Mouse (Mus musculus): Measurements from ENCODE around the gene Tgm1.

Gene Tgm1

DNA sequence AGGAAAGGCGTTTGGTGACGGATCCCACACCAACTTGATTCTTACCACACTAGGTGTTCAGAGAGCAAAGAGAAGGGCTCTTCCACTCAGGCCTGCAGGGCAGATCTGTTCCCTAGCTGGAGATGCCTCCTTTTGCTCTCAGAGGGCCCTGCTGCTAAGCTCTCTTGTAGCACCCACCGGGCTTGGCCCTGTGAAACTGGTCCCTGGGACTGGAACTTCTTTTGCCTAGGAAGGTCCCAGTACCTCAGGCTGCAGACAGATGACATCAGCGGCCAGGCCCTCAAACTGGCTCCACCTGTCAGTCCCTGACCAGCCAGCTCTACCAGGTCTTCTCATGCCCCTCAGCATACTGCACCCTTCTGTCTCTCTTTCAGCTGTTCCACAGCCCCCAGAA is at the start of gene Tgm1:
Gene Tgm1 (minus strand): TSS at position 198 of the 394 bp plus-strand sequence.
- DNase-seq (ENCODE audit: low read depth, low spot score) = no peak

GRCm38 (mm10) chr14:55763166-55763565 is 49.4 kb upstream of the Tgm1 start:
- no peak for DNase-seq (ENCODE audit: low read depth, low spot score)

DNA sequence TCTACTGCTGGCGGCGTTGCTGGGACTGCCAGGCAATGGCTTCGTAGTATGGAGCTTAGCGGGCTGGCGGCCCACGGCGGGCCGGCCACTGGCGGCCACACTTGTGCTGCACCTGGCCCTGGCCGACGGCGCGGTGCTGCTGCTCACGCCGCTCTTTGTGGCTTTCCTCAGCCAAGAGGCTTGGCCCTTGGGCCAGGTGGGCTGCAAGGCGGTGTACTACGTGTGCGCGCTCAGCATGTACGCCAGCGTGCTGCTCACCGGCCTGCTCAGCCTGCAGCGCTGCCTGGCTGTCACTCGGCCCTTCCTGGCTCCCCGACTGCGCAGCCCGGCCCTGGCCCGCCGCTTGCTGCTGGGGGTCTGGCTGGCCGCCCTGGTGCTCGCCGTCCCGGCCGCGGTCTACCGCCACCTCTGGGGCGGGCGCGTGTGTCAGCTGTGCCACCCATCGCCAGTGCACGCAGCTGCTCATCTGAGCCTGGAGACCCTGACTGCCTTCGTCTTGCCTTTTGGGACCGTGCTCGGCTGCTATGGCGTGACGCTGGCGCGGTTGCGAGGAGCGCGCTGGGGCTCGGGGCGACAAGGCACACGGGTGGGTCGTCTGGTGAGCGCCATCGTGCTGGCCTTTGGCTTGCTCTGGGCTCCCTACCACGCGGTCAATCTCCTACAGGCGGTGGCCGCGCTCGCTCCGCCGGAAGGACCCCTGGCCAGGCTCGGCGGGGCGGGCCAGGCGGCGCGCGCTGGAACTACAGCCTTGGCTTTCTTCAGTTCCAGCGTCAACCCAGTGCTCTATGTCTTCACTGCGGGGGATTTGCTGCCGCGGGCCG is 48.5 kb upstream of the Tgm1 start:
- no peak for DNase-seq (ENCODE audit: low read depth, low spot score)

DNA sequence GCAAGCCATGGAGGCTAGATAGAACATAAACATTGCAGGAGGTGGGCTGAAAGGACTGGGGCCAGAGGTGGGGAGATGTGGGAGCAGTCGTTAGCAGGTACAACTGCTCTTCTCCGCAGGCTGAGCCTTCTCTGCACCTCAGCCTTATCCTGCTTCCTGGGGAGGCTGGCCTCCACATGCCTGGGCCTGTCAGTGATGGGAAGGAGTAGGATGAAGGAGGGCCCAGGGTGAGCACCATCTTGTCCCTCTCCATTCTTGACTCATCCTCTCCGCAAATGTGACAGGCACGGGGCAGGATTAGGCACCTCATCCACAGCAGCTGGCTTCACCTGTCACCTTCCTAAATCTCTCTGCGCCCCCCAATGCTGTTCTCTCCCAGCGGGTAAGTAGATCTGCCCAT is 47.4 kb upstream of the Tgm1 start, which contains the start of gene Ltb4r2:
Gene Ltb4r2 (plus strand): TSS at position 266 of the 400 bp plus-strand sequence.
- no peak for DNase-seq (ENCODE audit: low read depth, low spot score)

- peak; percentile 61 for DNase-seq (ENCODE audit: low read depth, low spot score)
Observed at GRCm38 (mm10) chr14:55760156-55760555, 46.4 kb upstream of the Tgm1 start.

DNA sequence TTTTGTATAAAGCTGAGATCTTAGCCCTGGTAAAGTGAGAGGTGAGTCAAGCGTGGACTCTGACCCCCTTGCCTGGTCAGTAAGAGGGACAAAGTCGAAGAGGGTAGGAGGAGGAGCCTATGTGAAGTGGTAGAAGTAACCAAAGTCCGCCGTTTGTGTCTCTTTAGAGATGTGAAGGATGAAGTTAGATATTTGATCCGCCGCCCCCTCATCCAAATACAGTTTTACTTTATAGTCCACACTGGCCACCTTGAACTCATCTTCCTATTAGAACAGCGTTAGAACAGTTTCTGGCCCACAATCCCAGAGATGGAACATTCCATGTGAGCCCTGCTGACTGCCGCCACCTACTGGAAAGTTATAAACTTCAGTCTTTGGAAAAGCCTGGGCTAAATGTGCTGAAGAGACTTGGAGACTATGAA is 44.6 kb upstream of the Tgm1 start, which contains the start of gene Cideb:
Gene Cideb (minus strand): TSS at position 96 of the 422 bp plus-strand sequence.
- DNase-seq (ENCODE audit: low read depth, low spot score) = no peak

GRCm38 (mm10) chr14:55757566-55757965 is 43.8 kb upstream of the Tgm1 start:
- DNase-seq (ENCODE audit: low read depth, low spot score) = no peak

DNA sequence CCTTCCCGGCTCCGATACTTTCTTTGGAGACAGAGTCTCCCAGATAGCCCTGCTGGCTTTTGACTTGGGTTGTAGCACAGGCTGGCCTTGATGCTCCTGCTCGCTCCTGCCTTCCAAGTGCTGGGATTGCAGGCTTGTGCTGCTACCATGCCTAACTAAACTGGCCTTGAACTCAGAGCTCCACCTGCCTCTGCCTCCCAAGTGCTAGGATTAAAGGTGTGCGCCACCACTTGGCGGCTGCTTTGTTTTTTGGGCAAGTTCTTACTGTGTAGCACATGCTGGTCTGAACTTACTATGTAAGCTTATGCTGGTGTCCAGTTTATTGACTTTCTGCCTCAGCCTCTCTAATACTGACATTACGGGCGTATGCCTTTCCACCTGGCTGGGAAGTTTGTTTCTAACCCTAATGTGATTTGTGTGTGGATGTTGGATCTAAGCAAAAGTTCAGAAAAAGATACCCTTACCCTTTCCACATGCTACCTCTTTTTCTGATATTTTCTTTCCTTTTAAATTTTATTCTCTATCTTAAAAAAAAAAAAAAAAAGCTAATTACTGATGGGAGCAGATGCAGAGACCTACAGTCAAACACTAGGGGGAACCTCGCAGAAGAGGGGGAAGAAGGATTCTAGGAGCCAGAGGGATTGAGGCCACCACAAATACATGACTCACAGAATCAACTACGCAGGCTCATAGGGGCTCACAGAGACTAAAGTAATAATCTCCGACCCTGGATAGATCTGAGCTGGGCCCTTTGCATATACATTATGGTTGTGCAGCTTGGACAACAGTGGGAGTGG is 33.5 kb upstream of the Tgm1 start:
- no peak for DNase-seq (ENCODE audit: low read depth, low spot score)

DNA sequence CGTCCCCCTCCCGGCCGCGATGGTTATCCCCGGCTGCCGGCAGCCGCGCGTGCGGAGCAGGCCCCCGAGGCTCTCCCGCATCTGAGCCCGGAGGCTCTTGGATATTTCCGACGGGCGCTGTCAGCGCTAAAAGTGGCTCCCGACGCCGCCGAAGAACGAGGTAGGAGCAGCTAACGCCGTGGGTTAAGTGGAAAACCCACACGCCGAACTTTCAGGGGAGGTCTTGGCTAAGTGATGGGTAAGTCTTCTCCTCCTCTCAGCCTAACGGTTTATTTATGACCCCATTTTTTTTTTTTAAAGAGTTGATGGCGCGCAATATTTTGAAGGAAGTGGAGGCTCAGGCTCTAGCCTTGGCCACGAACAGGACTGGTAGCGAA is 32.1 kb upstream of the Tgm1 start:
- DNase-seq (ENCODE audit: low read depth, low spot score) = no peak

GRCm38 (mm10) chr14:55745180-55745860 is 31.6 kb upstream of the Tgm1 start, which contains the start of the genes Dhrs1 and Nop9:
TSS of gene Dhrs1 (minus strand) at chr14:55745690.
TSS of gene Nop9 (plus strand) at chr14:55745693.
- peak; percentile 82 for DNase-seq (ENCODE audit: low read depth, low spot score)

GRCm38 (mm10) chr14:55743711-55744110 is 30.0 kb upstream of the Tgm1 start:
- peak; percentile 80 for DNase-seq (ENCODE audit: low read depth, low spot score)

- no peak for DNase-seq (ENCODE audit: low read depth, low spot score)
Observed at GRCm38 (mm10) chr14:55737086-55737687, 23.5 kb upstream of the Tgm1 start.

DNA sequence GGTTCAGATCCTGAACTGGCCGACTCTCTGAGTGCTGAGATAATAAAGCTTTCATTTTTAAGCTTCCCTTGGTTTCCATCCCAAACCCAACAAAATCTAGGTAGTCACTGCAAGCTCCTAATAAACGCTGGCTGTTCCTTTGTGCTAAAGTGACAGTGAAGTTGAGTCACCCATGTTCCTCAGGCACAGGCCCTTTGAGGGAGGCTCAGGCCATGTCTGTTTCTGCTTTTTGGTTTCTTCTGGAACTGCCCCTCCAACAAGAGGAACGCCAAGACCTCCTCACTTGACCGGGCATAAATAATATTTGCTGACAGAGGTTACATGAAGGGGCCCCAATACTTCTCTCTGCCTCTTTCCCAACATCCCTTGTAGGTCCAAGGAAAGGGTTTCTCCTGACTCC is 22.0 kb upstream of the Tgm1 start:
- DNase-seq (ENCODE audit: low read depth, low spot score) = no peak

- DNase-seq (ENCODE audit: low read depth, low spot score) = no peak
Observed at GRCm38 (mm10) chr14:55735334-55735733, 21.6 kb upstream of the Tgm1 start.

DNA sequence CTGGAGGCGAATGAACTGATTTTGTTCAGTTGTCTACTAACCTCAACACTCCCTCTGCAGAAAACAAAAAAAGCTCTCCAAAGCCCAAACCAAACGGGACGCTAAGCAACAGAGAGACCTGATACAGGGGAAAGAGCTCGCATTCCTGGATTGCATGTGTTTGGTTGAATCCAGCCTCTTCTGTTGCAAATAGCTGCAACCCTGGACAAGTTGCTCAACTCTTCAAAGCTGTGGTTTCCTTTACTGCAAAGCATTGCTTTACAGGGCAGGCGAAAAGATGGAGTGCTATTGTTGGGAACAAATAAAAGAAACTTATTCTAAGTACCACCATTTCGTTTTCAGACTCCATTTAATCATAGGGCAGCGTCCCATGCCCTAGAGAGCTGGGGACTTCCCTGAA is 21.1 kb upstream of the Tgm1 start:
- DNase-seq (ENCODE audit: low read depth, low spot score) = no peak

DNA sequence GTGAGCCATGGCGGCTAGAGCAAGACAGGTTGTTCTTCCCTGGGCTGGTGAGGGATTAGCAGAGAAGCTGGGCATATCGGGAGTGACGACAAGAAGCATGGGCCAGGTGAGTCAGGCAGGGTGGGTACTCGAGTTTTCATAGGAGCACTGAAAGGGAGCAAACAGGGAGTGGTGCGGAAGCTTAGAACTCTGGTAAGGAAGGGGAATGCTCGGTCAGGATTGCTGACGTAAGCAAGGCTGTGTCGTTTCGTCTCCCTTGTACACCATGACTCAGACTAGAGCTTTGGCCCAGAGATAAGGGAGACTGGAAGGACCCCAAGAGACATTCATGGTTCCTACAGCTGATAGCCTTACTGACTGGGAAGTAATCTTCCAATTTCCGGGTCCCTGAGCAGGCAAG is 20.2 kb upstream of the Tgm1 start:
- no peak for DNase-seq (ENCODE audit: low read depth, low spot score)

DNA sequence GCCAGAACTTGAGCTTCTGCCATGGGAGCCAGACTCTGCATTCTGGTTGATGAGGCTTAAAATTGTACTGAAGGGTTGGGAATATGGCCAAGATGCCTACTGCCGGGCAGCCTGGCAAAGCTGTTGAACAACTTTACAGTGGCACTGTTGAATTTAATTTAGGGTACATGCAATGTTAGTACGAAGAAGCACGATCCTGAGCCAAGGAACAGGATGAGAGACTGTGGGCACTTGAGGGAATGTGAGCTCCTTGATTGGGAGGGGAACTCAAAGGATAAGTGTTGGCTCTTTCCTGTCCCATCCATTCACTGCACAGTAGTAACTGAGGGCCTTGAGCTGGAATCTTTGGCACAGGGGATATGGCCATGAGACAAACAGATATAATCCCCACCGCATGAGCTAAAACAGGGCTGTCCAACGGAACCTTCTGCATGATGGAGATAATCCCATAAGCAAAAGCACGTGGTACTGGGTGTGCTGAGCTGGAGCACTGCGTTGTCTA is 16.9 kb upstream of the Tgm1 start:
- DNase-seq (ENCODE audit: low read depth, low spot score) = no peak

GRCm38 (mm10) chr14:55730116-55730515 is 16.4 kb upstream of the Tgm1 start:
- no peak for DNase-seq (ENCODE audit: low read depth, low spot score)

DNA sequence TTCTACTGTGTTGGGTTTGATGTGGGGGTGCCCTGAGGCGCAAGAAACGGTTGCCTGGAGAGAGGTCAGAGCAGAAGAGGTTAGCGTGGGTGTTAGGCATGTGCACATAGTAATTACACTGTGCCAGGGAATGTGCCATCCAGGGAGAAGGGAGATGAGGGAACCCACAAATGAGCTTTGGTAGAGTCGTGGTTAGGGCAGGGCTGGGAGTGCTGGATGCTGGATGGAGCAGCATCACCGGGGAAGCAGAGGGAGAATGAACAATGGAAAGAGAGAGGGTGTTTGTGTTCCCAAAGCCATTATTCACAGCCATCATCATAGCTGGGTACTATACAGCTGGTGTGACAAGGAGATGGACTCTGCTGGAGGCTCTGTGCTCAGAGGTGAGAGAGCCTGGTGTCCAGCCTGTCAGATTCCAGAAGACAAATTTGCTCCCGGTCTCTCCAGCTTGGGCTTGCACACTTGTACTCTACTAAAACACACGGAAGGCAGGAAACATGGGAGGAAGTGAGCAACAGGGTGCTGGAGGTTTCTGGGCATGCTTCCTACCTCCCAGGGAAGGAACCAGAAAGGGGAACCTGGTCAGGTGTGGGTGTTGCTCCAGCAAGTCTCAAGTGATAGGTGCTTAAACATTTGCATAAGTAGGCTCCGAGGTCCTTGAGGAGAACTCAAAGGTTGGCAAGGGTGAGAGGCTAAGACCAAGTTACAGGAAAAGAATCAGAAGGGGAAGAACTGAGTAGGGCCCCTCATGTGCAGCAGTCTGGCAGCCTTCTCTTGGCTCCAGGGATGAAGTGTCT is 14.4 kb upstream of the Tgm1 start:
- DNase-seq (ENCODE audit: low read depth, low spot score) = no peak

DNA sequence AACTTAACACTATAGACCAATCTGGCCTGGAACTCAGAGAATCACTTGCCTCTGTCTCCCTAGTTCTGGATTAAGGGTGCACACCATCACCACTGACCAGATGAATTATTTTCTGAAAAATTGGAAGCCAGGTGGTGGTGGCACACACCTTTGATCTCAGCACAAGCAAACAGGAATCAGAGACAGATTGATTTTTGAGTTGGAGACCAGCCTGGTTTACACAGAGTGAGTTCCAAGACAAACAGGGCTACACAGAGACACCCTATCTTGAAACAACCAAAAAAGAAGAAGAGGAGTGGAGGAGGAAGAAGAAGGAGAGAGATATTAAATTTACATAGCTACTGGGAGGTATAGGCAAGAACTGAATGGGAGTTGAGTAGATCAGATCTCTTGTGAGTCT is 12.5 kb upstream of the Tgm1 start:
- no peak for DNase-seq (ENCODE audit: low read depth, low spot score)

Data from embryo, embryonic 11.5 days (tissue).